36 mouse cellular contexts compared by ENCODE assay signal in the genomic region with DNA sequence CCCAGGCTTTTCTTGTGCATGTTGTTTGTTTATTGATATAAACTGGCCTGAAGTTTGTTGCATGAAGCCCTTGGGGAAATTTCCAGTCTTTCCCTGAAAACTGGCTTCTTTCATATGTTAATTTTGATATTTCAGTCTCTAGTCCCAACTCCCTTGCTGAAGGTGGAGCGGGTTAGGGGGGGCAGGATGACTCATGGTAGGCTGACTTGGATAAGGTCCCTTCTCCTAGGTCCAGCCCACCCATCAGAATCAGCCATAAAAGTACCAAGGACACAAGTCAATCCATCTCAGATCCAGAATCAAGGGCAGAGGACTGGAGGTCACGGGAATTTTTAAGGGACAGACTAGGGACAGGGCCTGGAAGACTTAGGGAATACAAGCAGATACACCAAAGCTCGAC. TPM values are rescaled to one million over a fixed set of nuclear protein-coding genes. Genes with fewer than 3 reads are reported as not detected.
DNase-seq lines count a peak whose midpoint lies in the region; ATAC-seq lines count a peak whose summit lies in the region.
"Had no signal": no experiment of that assay in that cellular context is flagged by ENCODE, and none has a peak within 500 bp of the region (broad histone marks: within the 10 kb centered on the region; RNA-seq: fewer than 3 reads in every experiment).

No protein-coding gene starts in this region.

- no peaks in the 10 kb centered on the region for H3K27me3 ChIP-seq in forebrain, embryonic 16.5 days (replicated peaks; ENCODE audit: control insufficient read depth, insufficient read depth, low read length)
- H3K27me3 ChIP-seq: hindbrain, embryonic 12.5 days; hindbrain, embryonic 15.5 days; Patski had no signal

- no peak overlapping the region for H3K27ac ChIP-seq in forebrain, embryonic 16.5 days (ENCODE audit: low read length)
- H3K27ac ChIP-seq: forebrain, embryonic 10.5 days; forebrain, embryonic 13.5 days; gastrocnemius, adult 2 months; hindbrain, embryonic 12.5 days; hindbrain, embryonic 15.5 days had no signal

- peak; percentile 69 to 88 for DNase-seq in adrenal gland, adult (ENCODE audit: inconsistent age in 2 of 2, low spot score in 1 of 2)
- DNase-seq in adrenal gland, postnatal 4 days (ENCODE audit: low spot score in 2 of 2), result no peak
- peak; percentile 85 for DNase-seq in adrenal gland, adult 2 months
- DNase-seq in adrenal gland, postnatal 14 days, result peak; percentile 44
- DNase-seq in brain, adult 2 months (ENCODE audit: low read depth, low spot score), result peak; percentile 24
- no peak for DNase-seq in right cerebral cortex, postnatal 36 days (ENCODE audit: low spot score in 2 of 2)
- no peak for DNase-seq in thymus, postnatal 25 days
- DNase-seq: B cell, adult 2 months; cerebellum, adult 8-10 months; cerebellum, postnatal 36 days; embryo, embryonic 11 days; forebrain, postnatal 0 days; gastrocnemius, adult 2 months; gastrocnemius, postnatal 14 days; heart, adult 11 months had no signal

- ATAC-seq in forebrain, embryonic 16.5 days, result no peak
- ATAC-seq: forebrain, embryonic 13.5 days; forebrain, postnatal 0 days; intestine, postnatal 0 days; Patski had no signal

- no peaks in the 10 kb centered on the region for H3K9me3 ChIP-seq in forebrain, embryonic 16.5 days (ENCODE audit: control insufficient read depth, low read length)
- H3K9me3 ChIP-seq: forebrain, embryonic 10.5 days; forebrain, embryonic 13.5 days; G1E; hindbrain, embryonic 12.5 days; hindbrain, embryonic 15.5 days had no signal

- H3K36me3 ChIP-seq in forebrain, embryonic 16.5 days (ENCODE audit: control insufficient read depth, insufficient read depth), result no peaks in the 10 kb centered on the region
- H3K36me3 ChIP-seq: forebrain, embryonic 10.5 days; hindbrain, embryonic 12.5 days; hindbrain, embryonic 15.5 days had no signal

- H3K9ac ChIP-seq in forebrain, embryonic 16.5 days (replicated peaks; ENCODE audit: low read depth, low read length), result no peak overlapping the region
- H3K9ac ChIP-seq: forebrain, embryonic 13.5 days; forebrain, postnatal 0 days; hindbrain, embryonic 12.5 days; hindbrain, embryonic 15.5 days had no signal

- H3K4me1 ChIP-seq in forebrain, embryonic 16.5 days (replicated peaks; ENCODE audit: control insufficient read depth, insufficient read depth, low read length), result peaks cover 10% of the 10 kb centered on the region
- H3K4me1 ChIP-seq: forebrain, embryonic 10.5 days had no signal

- H3K4me3 ChIP-seq in forebrain, embryonic 16.5 days (replicated peaks; ENCODE audit: low read length), result no peak overlapping the region
- H3K4me3 ChIP-seq: forebrain, embryonic 10.5 days; forebrain, embryonic 13.5 days; gastrocnemius, adult 2 months; hindbrain, embryonic 12.5 days; hindbrain, embryonic 15.5 days had no signal

- no peak overlapping the region for H3K4me2 ChIP-seq in forebrain, embryonic 16.5 days (ENCODE audit: low read length)
- H3K4me2 ChIP-seq: forebrain, embryonic 13.5 days; heart, embryonic 11.5 days; hindbrain, embryonic 12.5 days; hindbrain, embryonic 15.5 days had no signal

- 88% methylated on average over 3 of the region's 3 CpGs for WGBS in forebrain, embryonic 16.5 days

RNA-seq across cellular contexts. Expression of gene Tex19.2, which starts 7.4 kb away (rescaled TPM):
- not detected for total RNA-seq in adrenal gland, postnatal 4 days (2021)
- not detected for total RNA-seq in adrenal gland, adult 2 months (2021)
- polyA plus RNA-seq in adrenal gland, adult 2 months (2012; rRNA removed), result not detected in 2 replicates
- total RNA-seq in adrenal gland, postnatal 14 days (2021), result not detected in 2 replicates
- polyA plus RNA-seq in forebrain, embryonic 16.5 days (2015; fragmentation: Nextera tagmentation; extraction: Ambion mirVana), result not detected in 2 replicates
- total RNA-seq: forebrain, postnatal 0 days; gastrocnemius, adult 2 months; gastrocnemius, postnatal 14 days; gastrocnemius, postnatal 4 days; heart, adult 8-10 months; heart, postnatal 25 days; hematopoietic stem cell, adult 5-6 weeks had no signal
- polyA plus RNA-seq: cortical plate, adult 2 months; embryonic facial prominence, embryonic 11.5 days; embryonic facial prominence, embryonic 14.5 days; forebrain, embryonic 13.5 days; forebrain, postnatal 0 days; frontal cortex, adult 2 months; heart, embryonic 11.5 days; heart, embryonic 14.5 days; heart, postnatal 0 days; hindbrain, embryonic 12.5 days; hindbrain, embryonic 15.5 days; intestine, embryonic 14.5 days; Patski had no signal

RNA-seq across cellular contexts. Expression of gene Sectm1a, which starts 30.0 kb away (rescaled TPM):
- total RNA-seq in adrenal gland, postnatal 4 days (2021), result under 1 TPM in 1 of 2 experiments, not detected in 1; 0.22 TPM
- not detected for total RNA-seq in adrenal gland, adult 2 months (2021)
- polyA plus RNA-seq in adrenal gland, adult 2 months (2012; rRNA removed), result 0.09 and 0.19 TPM in 2 replicates
- total RNA-seq in adrenal gland, postnatal 14 days (2021), result not detected in 2 replicates
- not detected in 2 replicates for polyA plus RNA-seq in forebrain, embryonic 16.5 days (2015; fragmentation: Nextera tagmentation; extraction: Ambion mirVana)
- total RNA-seq: forebrain, postnatal 0 days; gastrocnemius, adult 2 months; gastrocnemius, postnatal 14 days; gastrocnemius, postnatal 4 days; heart, adult 8-10 months; heart, postnatal 25 days; hematopoietic stem cell, adult 5-6 weeks had no signal
- polyA plus RNA-seq: cortical plate, adult 2 months; embryonic facial prominence, embryonic 11.5 days; forebrain, embryonic 10.5 days; forebrain, embryonic 13.5 days; forebrain, postnatal 0 days; frontal cortex, adult 2 months; G1E; heart, embryonic 11.5 days; heart, embryonic 14.5 days; hindbrain, embryonic 12.5 days had no signal

RNA-seq across cellular contexts. Expression of gene Tex19.1, which starts 34.9 kb away (rescaled TPM):
- not detected for total RNA-seq in adrenal gland, postnatal 4 days (2021)
- not detected for total RNA-seq in adrenal gland, adult 2 months (2021)
- 0.18 TPM in 1 of 2 replicates, not detected in the other for polyA plus RNA-seq in adrenal gland, adult 2 months (2012; rRNA removed)
- total RNA-seq in adrenal gland, postnatal 14 days (2021), result not detected in 2 replicates
- polyA plus RNA-seq in forebrain, embryonic 16.5 days (2015; fragmentation: Nextera tagmentation; extraction: Ambion mirVana), result not detected in 2 replicates
- total RNA-seq: forebrain, postnatal 0 days; G1E; gastrocnemius, adult 2 months; gastrocnemius, postnatal 14 days; heart, adult 8-10 months; heart, postnatal 25 days; hematopoietic stem cell, adult 5-6 weeks had no signal
- polyA plus RNA-seq: cortical plate, adult 2 months; embryonic facial prominence, embryonic 11.5 days; embryonic facial prominence, embryonic 14.5 days; forebrain, embryonic 10.5 days; forebrain, embryonic 13.5 days; forebrain, postnatal 0 days; G1E; heart, embryonic 14.5 days; heart, postnatal 0 days; hindbrain, embryonic 12.5 days; hindbrain, embryonic 15.5 days; intestine, embryonic 14.5 days; intestine, postnatal 0 days; Patski had no signal

RNA-seq across cellular contexts. Expression of gene Sectm1b, which starts 47.7 kb away (rescaled TPM):
- under 1 TPM; 0.48 TPM for total RNA-seq in adrenal gland, postnatal 4 days (2021)
- total RNA-seq in adrenal gland, adult 2 months (2021), result not detected
- not detected in 2 replicates for polyA plus RNA-seq in adrenal gland, adult 2 months (2012; rRNA removed)
- total RNA-seq in adrenal gland, postnatal 14 days (2021), result not detected in 2 replicates
- not detected in 2 replicates for polyA plus RNA-seq in forebrain, embryonic 16.5 days (2015; fragmentation: Nextera tagmentation; extraction: Ambion mirVana)
- total RNA-seq: CH12.LX; forebrain, postnatal 0 days; gastrocnemius, adult 2 months; gastrocnemius, postnatal 14 days; gastrocnemius, postnatal 4 days; heart, adult 8-10 months; heart, postnatal 25 days; hematopoietic stem cell, adult 5-6 weeks had no signal
- polyA plus RNA-seq: cortical plate, adult 2 months; embryonic facial prominence, embryonic 11.5 days; forebrain, embryonic 10.5 days; forebrain, embryonic 13.5 days; forebrain, postnatal 0 days; frontal cortex, adult 2 months; G1E; heart, embryonic 11.5 days; heart, embryonic 14.5 days; hindbrain, embryonic 12.5 days; hindbrain, embryonic 15.5 days had no signal

RNA-seq across cellular contexts. Expression of gene Uts2r, which starts 49.0 kb away (rescaled TPM):
- not detected for total RNA-seq in adrenal gland, postnatal 4 days (2021)
- total RNA-seq in adrenal gland, adult 2 months (2021), result not detected
- 0.19 and 0.20 TPM in 2 replicates for polyA plus RNA-seq in adrenal gland, adult 2 months (2012; rRNA removed)
- not detected in 2 replicates for total RNA-seq in adrenal gland, postnatal 14 days (2021)
- 0.16 and 0.19 TPM in 2 replicates for polyA plus RNA-seq in forebrain, embryonic 16.5 days (2015; fragmentation: Nextera tagmentation; extraction: Ambion mirVana)
- total RNA-seq: CH12.LX; hematopoietic stem cell, adult 5-6 weeks had no signal
- polyA plus RNA-seq: embryonic facial prominence, embryonic 11.5 days; forebrain, embryonic 10.5 days; G1E; heart, embryonic 11.5 days; heart, postnatal 0 days; intestine, embryonic 14.5 days; intestine, postnatal 0 days; Patski had no signal

Comparison
In these comparisons a context has a peak if more than half of its experiments do, and no peak if none do; other contexts are left out.
1. DNase-seq: peak in adrenal gland, adult (2 of 2), adrenal gland, adult 2 months (single experiment), adrenal gland, postnatal 14 days (single experiment) and brain, adult 2 months (single experiment); none in adrenal gland, postnatal 4 days (0 of 2), right cerebral cortex, postnatal 36 days (0 of 2) and thymus, postnatal 25 days (single experiment).